Mouse (Mus musculus): Measurements from ENCODE around the gene 4933424G06Rik.

The 4933424G06Rik gene

DNA sequence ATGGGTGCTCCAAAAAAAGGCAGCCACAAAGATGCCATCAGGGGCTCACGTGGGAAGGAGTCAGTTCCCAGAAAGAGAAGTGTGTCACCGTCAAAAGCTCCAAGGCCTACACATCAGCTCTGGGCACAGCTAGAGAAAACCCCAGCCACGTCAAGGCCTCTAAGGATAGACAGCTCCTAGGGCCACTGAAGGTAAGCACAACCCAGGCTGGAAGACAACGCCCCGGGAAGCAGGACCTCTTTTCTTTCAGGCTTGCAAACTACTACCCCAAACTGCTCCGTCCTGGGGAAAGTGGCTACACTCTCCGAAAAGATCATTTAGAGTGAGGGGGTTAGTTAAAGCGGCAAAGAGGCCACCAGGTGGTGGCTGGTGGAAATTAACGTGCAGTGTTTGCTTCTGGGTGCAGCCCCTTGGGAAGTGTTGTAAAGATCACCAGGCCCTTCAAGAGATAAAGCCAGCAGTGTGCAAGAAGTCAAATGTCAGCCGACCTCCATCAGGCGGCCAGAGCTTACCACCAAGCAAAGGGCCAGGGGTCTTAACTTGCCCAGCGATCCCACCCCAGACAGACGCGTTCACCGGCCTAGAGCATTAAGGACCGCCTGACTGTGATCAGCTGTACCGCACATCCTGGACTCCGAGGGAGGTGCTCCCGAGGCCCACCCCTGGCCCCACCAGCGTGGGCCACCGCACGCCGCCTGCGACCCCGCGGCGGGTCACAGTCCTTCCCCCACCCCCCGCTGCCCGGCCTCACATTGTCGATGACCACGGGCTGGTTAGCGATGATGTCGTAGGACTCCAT lies 695 bp upstream of the 4933424G06Rik start:
- no peak for DNase-seq (ENCODE audit: extremely low read depth, insufficient read length, low spot score)

DNA sequence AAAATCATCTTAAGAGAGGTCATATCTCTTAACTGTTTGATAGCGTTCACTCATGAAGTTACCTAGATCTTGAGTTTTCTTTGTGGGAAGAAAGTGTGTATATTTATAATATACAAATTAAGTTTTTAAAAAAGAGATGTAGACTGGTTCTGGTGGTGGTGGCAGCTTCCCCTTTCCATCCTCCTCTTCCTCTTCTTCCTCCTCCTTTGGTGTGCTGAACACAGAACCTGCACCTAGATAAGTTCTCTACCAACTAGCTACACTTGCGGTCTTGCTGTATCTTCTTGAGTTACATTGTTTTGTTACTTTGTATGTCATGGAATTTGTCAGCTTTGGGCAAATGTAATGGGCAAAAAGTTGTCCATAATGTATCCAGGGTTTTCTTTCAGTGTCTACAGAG lies 1.2 kb downstream of the 4933424G06Rik start:
- DNase-seq (ENCODE audit: extremely low read depth, insufficient read length, low spot score) = no peak

GRCm38 (mm10) chr1:36714311-36714710 lies 4.4 kb downstream of the 4933424G06Rik start, which contains the start of gene Actr1b:
Gene Actr1b (minus strand): TSS chr1:36714422.
- no peak for DNase-seq (ENCODE audit: extremely low read depth, insufficient read length, low spot score)

GRCm38 (mm10) chr1:36718786-36719185 lies 8.8 kb downstream of the 4933424G06Rik start:
- no peak for DNase-seq (ENCODE audit: extremely low read depth, insufficient read length, low spot score)

DNA sequence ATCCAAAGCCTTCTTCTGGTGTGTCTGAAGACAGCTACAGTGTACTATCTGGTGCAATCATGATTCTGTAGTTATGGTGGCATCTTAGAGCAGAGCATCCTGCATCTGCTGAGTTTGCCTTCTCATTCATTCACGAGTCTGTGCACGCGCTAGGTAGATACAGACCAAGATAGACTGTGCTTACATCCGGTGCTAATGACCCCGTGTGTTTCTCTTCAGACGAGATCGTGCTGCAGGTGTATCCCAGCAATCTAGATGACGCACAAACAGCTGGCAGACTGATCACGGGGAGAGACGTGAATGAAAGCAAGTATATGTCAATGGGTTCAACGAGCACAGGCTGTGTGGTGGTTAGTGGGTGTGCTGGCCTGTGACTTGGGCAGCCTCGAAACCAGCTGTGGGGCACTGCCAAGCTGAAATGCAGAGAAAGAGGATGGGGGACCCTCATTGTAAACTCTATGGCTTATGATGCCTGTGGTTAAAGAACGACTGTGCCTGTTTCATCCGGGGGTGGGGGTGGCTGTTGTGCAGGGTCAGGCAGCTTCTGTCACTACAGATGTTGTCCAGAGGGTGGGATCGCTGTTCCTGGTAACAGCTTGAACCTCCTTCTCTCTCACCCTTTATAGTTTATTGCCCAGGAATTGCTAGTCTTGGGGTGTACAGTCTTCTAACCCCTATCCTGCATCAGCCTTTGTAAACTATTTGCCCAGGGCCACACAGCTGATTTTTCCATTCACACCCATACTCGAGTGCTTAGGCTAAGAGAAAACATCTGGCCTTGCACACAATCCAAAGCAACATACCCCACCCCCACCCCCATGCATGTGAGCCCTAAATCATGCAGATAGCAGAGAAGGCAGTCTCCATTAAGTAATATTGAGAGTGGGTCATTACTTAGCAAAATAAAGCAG lies 13.5 kb downstream of the 4933424G06Rik start:
- no peak for DNase-seq (ENCODE audit: extremely low read depth, insufficient read length, low spot score)

DNA sequence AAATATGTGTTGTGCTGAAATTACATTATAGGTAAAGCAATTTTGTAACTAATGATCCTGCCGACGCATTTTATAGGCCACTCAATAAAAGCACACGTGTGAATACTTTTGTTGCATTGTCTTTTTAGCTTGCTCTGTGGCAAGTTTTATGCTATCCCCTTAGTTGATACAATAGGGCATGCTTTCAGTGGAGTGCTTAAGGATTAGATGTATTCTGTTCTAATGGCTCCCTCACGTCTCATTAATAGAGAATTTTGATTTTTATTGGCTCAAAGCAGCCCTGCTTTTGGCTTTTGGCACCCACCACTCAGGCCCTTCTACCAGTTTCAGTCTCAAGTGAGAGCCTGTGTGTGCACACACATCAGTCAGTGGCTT lies 14.1 kb downstream of the 4933424G06Rik start:
- no peak for DNase-seq (ENCODE audit: extremely low read depth, insufficient read length, low spot score)

DNA sequence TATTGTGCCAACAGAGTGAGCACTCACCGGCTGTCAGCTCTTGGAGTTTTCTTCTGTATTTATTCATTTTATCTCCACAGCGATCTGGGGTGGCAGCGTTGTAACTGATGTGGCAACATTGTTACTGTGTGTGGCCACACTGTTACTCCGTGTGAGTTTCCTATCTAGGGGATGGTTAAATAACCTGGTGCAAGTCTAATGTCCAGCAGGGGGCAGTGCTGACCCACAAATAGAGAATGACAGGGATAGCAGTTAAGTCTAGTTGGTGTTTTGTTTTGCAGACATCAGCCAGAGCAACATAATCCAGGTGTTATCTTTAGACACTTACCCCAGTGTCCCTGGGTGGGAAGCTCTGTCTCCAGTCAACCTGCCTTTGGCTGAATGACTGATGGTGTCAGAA lies 27.4 kb downstream of the 4933424G06Rik start:
- no peak for DNase-seq (ENCODE audit: extremely low read depth, insufficient read length, low spot score)

- DNase-seq (ENCODE audit: extremely low read depth, insufficient read length, low spot score) = no peak
These were observed 29.3 kb downstream of the 4933424G06Rik start for GRCm38 (mm10) chr1:36739231-36739630.

DNA sequence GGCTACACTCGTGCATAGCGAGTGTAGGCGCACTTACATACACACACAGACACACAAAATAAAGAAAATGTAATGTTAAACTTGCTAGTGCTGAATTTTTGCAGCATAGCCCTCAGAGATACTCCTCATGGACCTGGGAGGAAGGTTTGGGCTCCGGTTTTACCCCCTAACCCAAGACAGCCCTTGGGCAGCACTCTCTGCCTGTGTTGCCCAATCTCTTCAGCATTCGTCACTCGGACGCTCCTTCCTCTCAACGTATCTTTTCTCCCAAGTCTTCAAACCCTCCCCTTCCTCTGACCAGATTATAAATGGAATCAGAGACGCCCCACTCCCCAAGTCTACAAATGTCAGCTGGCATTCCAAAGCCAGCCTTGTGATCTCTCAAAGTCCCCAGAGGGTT lies 33.1 kb downstream of the 4933424G06Rik start:
- no peak for DNase-seq (ENCODE audit: extremely low read depth, insufficient read length, low spot score)

- no peak for DNase-seq (ENCODE audit: extremely low read depth, insufficient read length, low spot score)
These were observed 34.5 kb downstream of the 4933424G06Rik start for GRCm38 (mm10) chr1:36744268-36744944.

DNA sequence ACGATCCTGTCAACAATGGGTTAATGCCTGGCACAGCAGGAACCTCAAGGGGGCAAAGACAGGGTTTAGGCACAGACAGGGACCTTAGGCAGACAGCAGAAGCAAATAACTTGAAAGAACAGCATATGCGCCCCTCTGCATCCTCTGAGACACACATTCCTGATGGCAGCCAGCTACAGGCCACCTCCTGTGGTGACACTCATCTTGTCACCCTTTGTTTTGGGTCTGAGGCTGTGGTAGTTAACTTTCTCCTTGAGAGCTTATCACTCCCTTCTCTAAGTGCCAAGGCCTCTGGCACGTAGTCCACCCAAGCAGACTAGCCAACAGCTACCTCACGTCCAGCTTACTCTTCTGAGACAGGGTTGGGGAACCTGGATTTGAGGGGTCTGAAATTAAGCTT lies 35.7 kb downstream of the 4933424G06Rik start:
- DNase-seq (ENCODE audit: extremely low read depth, insufficient read length, low spot score) = no peak

- DNase-seq (ENCODE audit: extremely low read depth, insufficient read length, low spot score) = peak; percentile 27
These were observed 36.5 kb downstream of the 4933424G06Rik start for GRCm38 (mm10) chr1:36746452-36746851.

- no peak for DNase-seq (ENCODE audit: extremely low read depth, insufficient read length, low spot score)
These were observed 44.2 kb downstream of the 4933424G06Rik start for GRCm38 (mm10) chr1:36753932-36754675.

DNA sequence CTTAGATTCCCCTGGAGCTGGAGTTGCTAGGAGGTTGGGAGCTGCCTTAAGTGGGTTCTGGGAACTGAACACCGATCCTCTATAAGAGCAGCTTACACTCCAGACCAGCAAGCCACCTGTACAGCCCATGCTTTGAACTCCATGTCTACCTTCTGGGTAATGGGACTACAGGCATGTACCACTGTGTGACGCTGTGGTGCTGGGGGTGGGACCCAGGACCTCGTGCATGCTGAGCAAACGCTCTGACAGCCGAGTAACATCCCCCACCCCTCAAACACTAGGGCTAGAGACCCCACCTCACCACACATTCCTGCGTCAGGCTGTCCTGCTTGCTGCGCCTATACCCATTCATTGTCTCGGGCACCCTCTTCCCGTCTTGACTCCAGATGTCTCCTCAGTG lies 48.6 kb downstream of the 4933424G06Rik start:
- no peak for DNase-seq (ENCODE audit: extremely low read depth, insufficient read length, low spot score)

DNA sequence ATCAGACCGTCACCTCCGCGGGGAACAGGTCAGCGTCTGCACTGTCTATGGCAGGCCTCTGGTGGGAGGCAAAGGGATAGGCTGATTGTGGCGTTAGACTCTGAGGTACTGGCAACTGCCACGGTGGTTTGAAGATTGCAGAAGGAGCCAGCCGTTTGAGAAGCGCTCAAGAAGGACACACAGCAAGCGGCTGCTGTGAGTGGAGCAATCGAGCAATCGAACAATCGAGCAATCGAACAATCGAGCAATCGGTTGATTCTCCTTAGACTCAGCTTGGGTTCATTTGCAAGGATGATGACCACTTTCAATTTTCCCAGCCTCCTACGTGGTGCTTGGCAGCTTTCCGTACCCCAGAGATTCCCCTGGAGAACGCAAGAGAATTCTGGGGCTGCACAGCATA lies 49.1 kb downstream of the 4933424G06Rik start:
- no peak for DNase-seq (ENCODE audit: extremely low read depth, insufficient read length, low spot score)

DNA sequence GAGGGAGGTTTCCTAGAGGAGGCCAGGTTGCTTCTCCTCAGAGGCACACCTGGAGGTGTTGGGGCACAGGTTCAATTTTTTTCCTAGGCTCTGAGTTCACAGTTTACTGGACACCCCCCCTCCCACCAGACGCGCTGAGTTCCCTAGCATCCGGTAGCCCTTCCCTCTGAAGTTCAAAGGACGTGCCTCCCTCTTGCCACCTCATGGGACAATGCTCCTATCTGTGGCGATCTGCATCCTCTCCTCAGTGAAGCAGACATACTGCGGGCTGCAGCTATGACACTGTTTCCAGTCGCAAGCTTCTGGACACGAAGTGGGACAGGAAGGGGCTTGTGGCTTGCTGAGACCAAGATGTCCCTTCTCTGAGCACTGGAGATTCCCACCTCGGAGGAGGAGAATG lies 50.5 kb downstream of the 4933424G06Rik start:
- DNase-seq (ENCODE audit: extremely low read depth, insufficient read length, low spot score) = no peak

DNA sequence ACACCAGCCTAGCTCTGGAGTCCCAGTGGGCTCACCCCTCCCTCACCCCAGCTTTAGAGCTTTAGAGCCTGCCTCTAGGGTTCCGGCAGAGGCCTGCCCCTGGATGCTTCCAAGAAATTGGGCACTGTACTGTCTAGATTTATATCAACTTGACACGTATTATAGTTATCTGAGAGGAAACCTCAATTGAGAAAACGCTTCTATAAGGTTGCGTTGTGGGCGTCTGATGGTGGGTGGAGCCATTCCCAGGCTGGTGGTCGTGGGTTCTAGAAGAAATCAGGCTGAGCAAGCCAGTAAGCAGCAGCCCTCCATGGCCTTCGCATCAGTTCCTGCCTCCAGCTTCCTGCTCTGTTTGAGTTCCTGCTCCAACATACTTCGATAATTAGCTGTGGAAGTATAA lies 51.1 kb downstream of the 4933424G06Rik start:
- DNase-seq (ENCODE audit: extremely low read depth, insufficient read length, low spot score) = no peak

- no peak for DNase-seq (ENCODE audit: extremely low read depth, insufficient read length, low spot score)
These were observed 51.6 kb downstream of the 4933424G06Rik start, which contains the start of gene Zap70 for GRCm38 (mm10) chr1:36761568-36761967. Gene Zap70 (plus strand): TSS chr1:36761798.

DNA sequence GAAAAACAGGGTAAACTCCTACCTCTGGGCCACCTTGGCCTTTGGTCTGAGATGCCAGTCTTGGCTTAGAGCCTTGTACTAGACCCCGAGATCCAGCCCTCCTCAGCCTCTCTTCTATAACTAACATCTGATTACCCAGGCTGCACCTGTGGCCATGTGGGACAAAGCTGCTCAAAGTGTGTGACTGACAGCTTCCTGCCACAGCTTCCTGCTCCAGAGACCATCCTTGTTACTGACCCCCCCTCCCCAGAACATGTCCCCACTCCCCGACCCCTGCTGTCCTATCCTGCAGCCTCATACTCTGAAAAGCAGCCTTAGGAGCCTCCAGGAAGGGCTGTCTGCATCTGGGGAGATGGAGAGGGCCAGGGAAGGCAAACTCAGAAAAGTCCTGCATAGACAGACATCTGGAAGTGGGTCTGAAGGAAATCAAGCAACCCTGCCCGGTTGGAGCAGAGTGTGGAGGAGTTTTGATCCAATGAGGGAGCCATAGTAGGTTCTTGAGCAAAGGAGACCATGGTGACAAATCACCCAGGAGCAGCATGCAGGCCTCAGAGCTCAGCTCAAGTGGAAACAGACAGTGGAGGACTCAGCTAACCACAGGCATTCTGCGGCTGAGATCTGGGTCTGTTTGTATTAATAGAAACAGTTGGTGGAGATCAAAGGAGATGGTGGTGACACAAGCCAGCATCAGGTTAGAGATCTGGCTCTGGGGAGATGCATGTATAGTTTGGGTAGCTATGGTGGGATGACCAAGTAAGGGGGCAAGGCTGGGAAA lies 56.7 kb downstream of the 4933424G06Rik start:
- peak; percentile 32 for DNase-seq (ENCODE audit: extremely low read depth, insufficient read length, low spot score)

- DNase-seq (ENCODE audit: extremely low read depth, insufficient read length, low spot score) = no peak
These were observed 57.4 kb downstream of the 4933424G06Rik start for GRCm38 (mm10) chr1:36767321-36767720.

Data from 3134 (cell line).